Comparison of ENCODE assay signal across 24 mouse cellular contexts in the genomic region with DNA sequence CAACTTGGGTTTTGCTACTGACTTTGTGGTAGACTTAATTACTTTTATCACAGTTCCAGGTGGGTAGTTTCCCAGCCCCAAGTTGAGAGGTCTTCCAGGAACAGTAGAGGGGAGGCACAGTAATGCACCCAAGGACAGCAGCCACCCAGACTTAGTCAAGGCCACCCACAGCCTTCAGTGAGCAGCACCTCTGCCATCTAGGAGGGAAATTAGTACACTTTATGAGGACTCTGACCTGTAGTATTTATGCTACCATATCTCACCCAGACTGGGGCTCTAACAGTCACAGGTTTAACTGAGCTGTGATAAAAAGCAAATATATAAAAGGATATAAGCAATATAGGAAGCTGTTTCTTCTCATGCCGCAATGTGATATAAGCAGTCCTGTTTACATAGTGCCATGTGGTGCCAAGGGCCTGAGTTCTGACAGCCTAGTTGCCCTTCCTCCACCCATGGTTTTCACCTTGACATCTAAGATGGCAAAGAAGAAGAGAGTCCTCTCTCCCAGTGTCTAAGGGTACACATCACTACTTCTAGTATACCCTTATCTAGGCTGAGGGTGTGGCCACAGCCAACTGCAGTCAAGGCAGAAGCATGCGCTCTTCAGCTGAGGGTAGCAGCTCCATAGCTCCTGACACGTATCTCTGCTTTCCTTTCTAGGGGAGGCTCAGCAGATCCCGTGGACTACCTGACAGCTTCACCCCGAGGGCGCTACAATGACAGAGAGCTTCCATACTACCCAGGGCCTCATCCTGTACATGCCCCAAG.
DNase-seq lines count a peak whose midpoint lies in the region; ATAC-seq and TF ChIP-seq lines count a peak whose summit lies in the region.
"Had no signal": no experiment of that assay in that cellular context is flagged by ENCODE, and none has a peak within 500 bp of the region (broad histone marks: within the 10 kb centered on the region; RNA-seq: fewer than 3 reads in every experiment).

No protein-coding gene starts in this region.

- H3K4me2 ChIP-seq in forebrain, embryonic 11.5 days (ENCODE audit: low read depth, low read length, severe bottlenecking) = no peak overlapping the region
- no peak overlapping the region for H3K4me2 ChIP-seq in forebrain, postnatal 0 days (ENCODE audit: low read depth)
- no peak overlapping the region for H3K4me2 ChIP-seq in kidney, embryonic 16.5 days (replicated peaks; ENCODE audit: low read depth, low read length)
- no peak overlapping the region for H3K4me2 ChIP-seq in intestine, postnatal 0 days (replicated peaks; ENCODE audit: low read depth)
- H3K4me2 ChIP-seq: embryonic facial prominence, embryonic 12.5 days; forebrain, embryonic 15.5 days; hindbrain, embryonic 14.5 days; limb, embryonic 13.5 days; liver, embryonic 11.5 days; lung, embryonic 15.5 days; neural tube, embryonic 12.5 days had no signal

- peak; percentile 19 for DNase-seq in forebrain, embryonic 11.5 days (ENCODE audit: low spot score)
- no peak for DNase-seq in forebrain, postnatal 0 days
- no peak for DNase-seq in kidney, adult 2 months
- no peak for DNase-seq in gastrocnemius, postnatal 14 days
- DNase-seq in layer of hippocampus, adult 8-10 months (ENCODE audit: low spot score in 2 of 2) = no peak
- DNase-seq: adrenal gland, postnatal 10 days; cerebellum, adult 9-10 months; cerebellum, postnatal 36 days; gastrocnemius, adult 2 months; heart, postnatal 36 days; kidney, postnatal 10 days; thymus, postnatal 14 days had no signal

- no peak overlapping the region for H3K9ac ChIP-seq in forebrain, embryonic 11.5 days (ENCODE audit: low read length)
- no peak overlapping the region for H3K9ac ChIP-seq in forebrain, postnatal 0 days
- H3K9ac ChIP-seq in kidney, embryonic 16.5 days (replicated peaks; ENCODE audit: low read length) = no peak overlapping the region
- H3K9ac ChIP-seq in intestine, postnatal 0 days (ENCODE audit: low read depth, low read length) = no peak overlapping the region
- H3K9ac ChIP-seq: embryonic facial prominence, embryonic 12.5 days; forebrain, embryonic 15.5 days; hindbrain, embryonic 14.5 days; limb, embryonic 13.5 days; lung, embryonic 15.5 days; neural tube, embryonic 12.5 days had no signal

- H3K9me3 ChIP-seq in forebrain, embryonic 11.5 days (ENCODE audit: control insufficient read depth, low read length) = no peaks in the 10 kb centered on the region
- H3K9me3 ChIP-seq in forebrain, postnatal 0 days (ENCODE audit: low read length) = no peaks in the 10 kb centered on the region
- no peaks in the 10 kb centered on the region for H3K9me3 ChIP-seq in kidney, embryonic 16.5 days (ENCODE audit: low read length)
- H3K9me3 ChIP-seq in intestine, postnatal 0 days (ENCODE audit: control insufficient read depth) = no peaks in the 10 kb centered on the region
- H3K9me3 ChIP-seq: embryonic facial prominence, embryonic 12.5 days; forebrain, embryonic 15.5 days; limb, embryonic 13.5 days; lung, embryonic 15.5 days; midbrain, embryonic 10.5 days; neural tube, embryonic 12.5 days had no signal

- TF ChIP-seq CTCF in forebrain, postnatal 0 days (IDR thresholded peaks at IDR 0.05; ENCODE audit: low read depth) = no peak
- no peak for TF ChIP-seq CTCF in kidney, adult 2 months (conservative IDR thresholded peaks at IDR 0.05; ENCODE audit: insufficient read depth, insufficient read length, low read depth, low read length)
- no peak for TF ChIP-seq CTCF in intestine, postnatal 0 days (IDR thresholded peaks at IDR 0.05; ENCODE audit: low read depth)

- TF ChIP-seq POLR2A in kidney, adult 2 months (IDR thresholded peaks at IDR 0.05; ENCODE audit: low read depth, low read length) = no peak

- H3K36me3 ChIP-seq in forebrain, embryonic 11.5 days (ENCODE audit: control insufficient read depth, insufficient read depth, low read length) = no peaks in the 10 kb centered on the region
- H3K36me3 ChIP-seq in forebrain, postnatal 0 days (ENCODE audit: insufficient read depth) = no peaks in the 10 kb centered on the region
- H3K36me3 ChIP-seq in kidney, embryonic 16.5 days (ENCODE audit: insufficient read depth, low read length) = no peaks in the 10 kb centered on the region
- H3K36me3 ChIP-seq in kidney, adult 2 months (ENCODE audit: control insufficient read depth, insufficient read depth, low read length) = no peaks in the 10 kb centered on the region
- H3K36me3 ChIP-seq in intestine, postnatal 0 days (ENCODE audit: control insufficient read depth, insufficient read depth) = no peaks in the 10 kb centered on the region
- H3K36me3 ChIP-seq: embryonic facial prominence, embryonic 12.5 days; forebrain, embryonic 15.5 days; limb, embryonic 13.5 days; lung, embryonic 15.5 days; midbrain, embryonic 10.5 days; neural tube, embryonic 12.5 days had no signal

- H3K4me3 ChIP-seq in forebrain, embryonic 11.5 days (ENCODE audit: low read depth, low read length) = no peak overlapping the region
- no peak overlapping the region for H3K4me3 ChIP-seq in forebrain, postnatal 0 days (ENCODE audit: low read depth, low read length)
- H3K4me3 ChIP-seq in kidney, embryonic 16.5 days (ENCODE audit: low read length) = no peak overlapping the region
- H3K4me3 ChIP-seq in kidney, adult 2 months (ENCODE audit: insufficient read depth, low read depth, low read length) = no peak overlapping the region
- no peak overlapping the region for H3K4me3 ChIP-seq in intestine, postnatal 0 days (ENCODE audit: low read depth, low read length)
- H3K4me3 ChIP-seq: embryonic facial prominence, embryonic 12.5 days; forebrain, embryonic 15.5 days; gastrocnemius, adult 2 months; limb, embryonic 13.5 days; lung, embryonic 15.5 days; midbrain, embryonic 10.5 days; myocyte; neural tube, embryonic 12.5 days had no signal

- no peak overlapping the region for H3K27ac ChIP-seq in forebrain, embryonic 11.5 days (ENCODE audit: low read depth, low read length)
- no peak overlapping the region for H3K27ac ChIP-seq in forebrain, postnatal 0 days (ENCODE audit: low read depth, low read length)
- no peak overlapping the region for H3K27ac ChIP-seq in kidney, embryonic 16.5 days (ENCODE audit: low read length)
- H3K27ac ChIP-seq in kidney, adult 2 months (ENCODE audit: insufficient read depth, low read depth, low read length) = no peak overlapping the region
- no peak overlapping the region for H3K27ac ChIP-seq in intestine, postnatal 0 days (ENCODE audit: low read depth, low read length)
- H3K27ac ChIP-seq: embryonic facial prominence, embryonic 12.5 days; forebrain, embryonic 15.5 days; gastrocnemius, adult 2 months; hindbrain, embryonic 14.5 days; limb, embryonic 13.5 days; lung, embryonic 15.5 days; midbrain, embryonic 10.5 days; neural tube, embryonic 12.5 days had no signal

- no peaks in the 10 kb centered on the region for H3K4me1 ChIP-seq in forebrain, embryonic 11.5 days (replicated peaks; ENCODE audit: control insufficient read depth, insufficient read depth, low read length)
- H3K4me1 ChIP-seq in forebrain, postnatal 0 days (ENCODE audit: insufficient read depth) = no peaks in the 10 kb centered on the region
- peaks cover 20% of the 10 kb centered on the region for H3K4me1 ChIP-seq in kidney, embryonic 16.5 days (ENCODE audit: insufficient read depth, low read length)
- H3K4me1 ChIP-seq in kidney, adult 2 months (ENCODE audit: control insufficient read depth, insufficient read depth, low read length) = no peaks in the 10 kb centered on the region
- H3K4me1 ChIP-seq in intestine, postnatal 0 days (replicated peaks; ENCODE audit: control insufficient read depth, insufficient read depth, low read length) = no peaks in the 10 kb centered on the region
- H3K4me1 ChIP-seq: forebrain, embryonic 15.5 days had no signal

- WGBS in forebrain, embryonic 11.5 days = 94% methylated on average over 6 of the region's 6 CpGs
- WGBS in forebrain, postnatal 0 days = 96% methylated on average over 6 of the region's 6 CpGs
- WGBS in kidney, embryonic 16.5 days = 95% methylated on average over 6 of the region's 6 CpGs
- 93% methylated on average over 6 of the region's 6 CpGs for WGBS in kidney, adult 2 months
- WGBS in intestine, postnatal 0 days = 61% methylated on average over 6 of the region's 6 CpGs

- intact Hi-C loops in gastrocnemius, postnatal 14 days (cut with DNase I; ENCODE audit: low total_unique reads) = no loop called here

- no peak for ATAC-seq in forebrain, embryonic 11.5 days (replicated peaks; ENCODE audit: low FRiP score)
- no peak for ATAC-seq in forebrain, postnatal 0 days
- ATAC-seq in kidney, embryonic 16.5 days (ENCODE audit: low FRiP score, low TSS enrichment) = peak; percentile 19; the same call in 1 of the 2 replicates
- ATAC-seq in intestine, postnatal 0 days = peak; percentile 86
- ATAC-seq: forebrain, embryonic 15.5 days had no signal

- H3K27me3 ChIP-seq in forebrain, embryonic 11.5 days (ENCODE audit: control insufficient read depth, insufficient read depth, low read length) = no peaks in the 10 kb centered on the region
- H3K27me3 ChIP-seq in forebrain, postnatal 0 days (ENCODE audit: insufficient read depth, low read length) = no peaks in the 10 kb centered on the region
- H3K27me3 ChIP-seq in kidney, embryonic 16.5 days (ENCODE audit: insufficient read depth, low read length) = no peaks in the 10 kb centered on the region
- no peaks in the 10 kb centered on the region for H3K27me3 ChIP-seq in kidney, adult 2 months (replicated peaks; ENCODE audit: control insufficient read depth, insufficient read depth, low read length)
- no peaks in the 10 kb centered on the region for H3K27me3 ChIP-seq in intestine, postnatal 0 days (replicated peaks; ENCODE audit: control insufficient read depth, insufficient read depth, low read length)
- H3K27me3 ChIP-seq: CH12.LX; embryonic facial prominence, embryonic 12.5 days; forebrain, embryonic 15.5 days; lung, embryonic 15.5 days; neural tube, embryonic 12.5 days had no signal

Comparison
In these comparisons a context has a peak if more than half of its experiments do, and no peak if none do; other contexts are left out.
1. ATAC-seq: peak in kidney, embryonic 16.5 days (single experiment) and intestine, postnatal 0 days (single experiment); none in forebrain, embryonic 11.5 days (single experiment) and forebrain, postnatal 0 days (single experiment).